Mouse (Mus musculus): ENCODE data around the gene Fam181a. TPM values are rescaled to one million over a fixed set of nuclear protein-coding genes. Genes with fewer than 3 reads are reported as not detected.

Fam181a gene
- polyA plus RNA-seq, 1 experiment = 12.3 TPM

DNA sequence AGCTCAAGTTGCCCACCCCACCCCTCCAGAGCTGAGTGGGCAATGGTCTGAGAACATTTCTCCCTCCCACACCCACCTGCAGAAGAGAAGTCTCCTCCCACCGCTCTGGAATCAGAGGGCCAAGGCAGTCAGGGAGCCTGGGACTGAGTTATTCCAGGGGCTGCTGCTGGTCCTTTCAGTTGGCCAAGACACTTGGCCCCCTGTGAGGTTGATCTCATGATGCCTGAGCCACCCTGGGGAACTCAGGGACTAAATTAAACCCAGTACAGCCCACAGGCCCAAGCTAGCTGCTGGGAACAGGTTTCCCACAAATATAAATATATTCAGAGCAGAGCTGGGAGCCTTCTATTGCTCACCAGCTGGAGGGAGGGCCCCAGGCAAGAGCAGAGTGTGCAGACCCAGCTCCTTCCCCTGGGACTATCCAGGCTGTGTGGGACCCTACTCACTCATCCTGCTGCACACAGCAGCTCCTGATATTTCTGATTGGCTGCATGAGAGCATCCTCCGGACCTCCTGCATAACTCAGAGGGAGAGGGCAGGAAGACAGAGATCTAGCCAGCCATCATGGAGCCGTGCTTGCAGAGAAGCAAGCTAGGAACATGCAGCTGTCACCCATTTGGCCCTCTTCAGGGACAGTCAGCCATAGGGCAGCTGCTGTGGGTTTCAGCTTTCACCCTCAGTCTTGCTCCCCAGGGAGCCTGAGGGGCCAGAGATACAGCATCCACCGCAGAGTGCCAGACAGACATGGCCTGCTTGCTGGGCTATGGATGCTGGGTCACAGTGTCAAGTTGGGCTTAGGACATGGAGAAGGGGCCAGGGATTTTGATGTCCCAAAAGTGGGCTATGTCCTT, 48.4 kb downstream of the Fam181a start:
- TF ChIP-seq POLR2A (IDR thresholded peaks at IDR 0.05; ENCODE audit: borderline replicate concordance, extremely low read depth, insufficient read depth, insufficient read length, poor library complexity, severe bottlenecking) (no peak), CTCF (IDR thresholded peaks at IDR 0.05; ENCODE audit: borderline replicate concordance, extremely low read depth, insufficient read depth, insufficient read length) (no peak)
- DNase-seq (ENCODE audit: low read depth) = no peak

DNA sequence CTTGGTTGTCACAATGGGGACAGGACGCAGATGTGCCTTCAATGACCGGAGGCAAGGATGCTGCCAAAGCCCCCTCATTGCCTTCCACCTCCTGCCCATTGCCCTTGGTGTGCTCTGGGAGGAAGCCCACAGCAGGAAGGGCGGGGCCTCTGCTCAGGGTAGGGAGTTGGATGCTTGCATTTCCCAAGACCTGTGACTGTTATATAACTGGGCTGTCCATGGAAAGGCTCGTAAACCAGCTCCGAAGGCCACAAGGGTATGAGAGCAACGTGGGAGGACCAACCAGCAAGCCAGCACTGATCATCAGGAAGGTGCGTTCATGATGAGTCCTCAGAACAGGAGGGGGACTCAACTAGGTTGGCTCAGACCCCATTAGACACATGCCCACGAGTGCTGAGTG, 50.0 kb downstream of the Fam181a start:
- no peak for DNase-seq (ENCODE audit: low read depth)
- TF ChIP-seq POLR2A (IDR thresholded peaks at IDR 0.05; ENCODE audit: borderline replicate concordance, extremely low read depth, insufficient read depth, insufficient read length, poor library complexity, severe bottlenecking) (no peak), CTCF (IDR thresholded peaks at IDR 0.05; ENCODE audit: borderline replicate concordance, extremely low read depth, insufficient read depth, insufficient read length) (no peak)

DNA sequence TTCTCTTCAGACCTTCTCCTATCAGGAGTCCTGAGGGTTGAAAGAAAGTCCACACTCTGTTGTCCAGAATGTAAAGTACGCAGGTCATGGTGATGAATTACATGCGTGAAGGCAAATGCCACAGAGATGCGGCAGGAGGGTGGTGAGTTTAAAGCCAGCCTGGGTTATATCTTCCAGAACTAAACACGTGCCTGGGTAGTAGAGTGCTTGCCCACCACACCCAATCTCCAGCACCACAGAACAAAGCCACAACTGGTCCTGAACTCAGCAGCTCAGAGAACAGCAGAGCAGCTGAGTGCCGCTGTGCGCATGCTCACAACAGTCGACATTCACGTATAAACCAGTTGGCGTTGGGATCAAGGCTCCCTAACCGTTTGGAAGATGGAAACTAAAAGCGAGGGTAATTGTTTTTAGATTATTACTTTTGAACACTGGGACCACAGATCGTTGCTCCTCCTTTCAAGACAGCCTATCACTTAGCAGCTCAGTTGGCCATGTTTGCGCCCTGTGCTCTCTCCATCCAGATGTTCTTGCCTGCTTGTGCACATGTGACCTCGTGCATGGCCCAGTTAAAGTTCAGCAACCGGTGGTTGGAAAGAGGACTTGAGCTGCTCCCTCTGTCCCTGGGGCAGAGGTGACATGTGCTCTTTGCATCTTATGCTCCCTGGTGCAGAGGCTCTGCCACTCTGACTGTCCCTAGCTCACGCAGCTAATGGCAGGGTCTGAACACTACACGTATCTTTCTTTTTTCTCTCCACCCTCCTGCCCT, 50.9 kb downstream of the Fam181a start:
- DNase-seq (ENCODE audit: low read depth) = no peak
- TF ChIP-seq CTCF (IDR thresholded peaks at IDR 0.05; ENCODE audit: borderline replicate concordance, extremely low read depth, insufficient read depth, insufficient read length) (no peak), POLR2A (IDR thresholded peaks at IDR 0.05; ENCODE audit: borderline replicate concordance, extremely low read depth, insufficient read depth, insufficient read length, poor library complexity, severe bottlenecking) (no peak)

DNA sequence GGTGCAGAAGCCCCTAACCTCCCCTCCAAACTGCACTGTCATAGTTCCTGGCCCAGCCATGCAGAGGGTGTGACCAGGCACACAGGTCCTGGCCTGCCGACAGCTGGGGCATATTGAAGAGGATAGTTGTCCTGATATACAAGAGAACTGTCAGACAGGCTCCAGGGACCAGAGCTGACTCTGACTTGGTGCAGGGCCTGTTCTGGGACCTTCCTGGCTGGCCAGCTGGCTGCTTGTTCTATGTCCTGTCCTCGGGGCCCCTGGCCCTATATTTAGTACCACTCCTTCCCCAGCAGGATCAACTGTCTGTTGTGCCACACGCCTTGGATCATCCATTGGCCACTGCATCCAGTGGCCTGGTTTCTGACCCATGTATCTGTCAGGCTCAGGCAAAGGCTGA, 51.6 kb downstream of the Fam181a start:
- no peak for TF ChIP-seq CTCF (IDR thresholded peaks at IDR 0.05; ENCODE audit: borderline replicate concordance, extremely low read depth, insufficient read depth, insufficient read length)
- no peak for TF ChIP-seq POLR2A (IDR thresholded peaks at IDR 0.05; ENCODE audit: borderline replicate concordance, extremely low read depth, insufficient read depth, insufficient read length, poor library complexity, severe bottlenecking)

More for the DNA sequence above, 51.6 kb downstream of the Fam181a start:
- no peak for DNase-seq (ENCODE audit: low read depth)

Other genes with a start within 250 kb of the Fam181a start
- 2.3 and 2.6 TPM in 2 replicates for gene Prima1, start 68.8 kb upstream of the Fam181a start, polyA plus RNA-seq (2012; rRNA removed)
- gene Asb2, start 45.0 kb downstream of the Fam181a start, polyA plus RNA-seq (2012; rRNA removed) = 1.2 and 1.3 TPM in 2 replicates
- gene Otub2, start 77.7 kb downstream of the Fam181a start, polyA plus RNA-seq (2012; rRNA removed) = 17.7 and 18.0 TPM in 2 replicates
- 2.1 and 3.6 TPM in 2 replicates for gene 9330161L09Rik, start 96.8 kb downstream of the Fam181a start, polyA plus RNA-seq (2012; rRNA removed)
- gene Ddx24, start 114.9 kb downstream of the Fam181a start, polyA plus RNA-seq (2012; rRNA removed) = 65.2 and 82.8 TPM in 2 replicates
- 10.6 and 11.2 TPM in 2 replicates for gene Ifi27, start 123.2 kb downstream of the Fam181a start, polyA plus RNA-seq (2012; rRNA removed)
- gene Ifi27l2a, start 132.7 kb downstream of the Fam181a start, polyA plus RNA-seq (2012; rRNA removed) = 5.1 and 7.3 TPM in 2 replicates
- gene Ifi27l2b, start 146.2 kb downstream of the Fam181a start, polyA plus RNA-seq (2012; rRNA removed) = not detected in 2 replicates
- 3.6 and 3.7 TPM in 2 replicates for gene Ppp4r4, start 221.3 kb downstream of the Fam181a start, polyA plus RNA-seq (2012; rRNA removed)

All from brain, embryonic 14.5 days (tissue).